Mouse (Mus musculus) heart, adult 2 months (tissue): Measurements from ENCODE around the gene Sytl1.

ENCODE experiments used
- CTCF ChIP-seq: fragments of 200-600 bp; IDR thresholded peaks from 2 replicates; pipeline ENCODE4 v1.8.1; 2022; ENCODE audit warnings: antibody characterized with exemption, mild to moderate bottlenecking, moderate library complexity
- EP300 ChIP-seq: fragments of 200-500 bp; IDR thresholded peaks from 2 replicates; pipeline ENCODE4 v1.6.1; 2011; ENCODE audit warnings: low read depth, low read length, control low read depth; ENCODE audit not compliant: insufficient read depth
- POLR2A ChIP-seq: fragments of 200-500 bp; IDR thresholded peaks from 2 replicates; pipeline ENCODE4 v1.6.1; 2011; ENCODE audit warnings: mild to moderate bottlenecking, low read depth, low read length, control low read depth; ENCODE audit not compliant: insufficient read depth

DNA sequence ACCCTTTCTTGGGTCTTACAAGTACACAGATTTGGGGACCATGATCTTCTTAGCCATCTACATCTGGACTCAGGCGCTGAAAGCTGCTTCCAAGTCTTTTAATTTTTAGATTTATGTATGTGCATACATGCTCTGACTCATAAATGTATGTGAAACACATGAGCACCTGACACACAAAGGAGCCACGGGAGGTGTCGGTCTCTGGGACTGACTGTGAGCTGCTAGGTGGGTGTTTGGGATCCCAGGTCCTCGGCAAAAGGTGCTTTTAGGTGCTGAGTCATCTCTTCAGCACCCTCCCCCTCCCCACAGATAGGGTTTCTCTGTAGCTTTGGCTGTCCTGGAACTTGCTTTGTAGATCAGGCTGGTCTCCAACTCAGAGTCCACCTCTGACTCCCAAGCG lies 843 bp upstream of the Sytl1 start:
- TF ChIP-seq CTCF: no peak
- no peak for TF ChIP-seq POLR2A
- no peak for TF ChIP-seq EP300
